Mouse (Mus musculus) Muller cell, postnatal 12 days (primary cell): Measurements from ENCODE around the gene Tmem150c.

Source experiments
- DNase-seq: peaks from one replicate; pipeline ENCODE4 v3.0.0-alpha.2; 2015; ENCODE audit errors: inconsistent ontology term

Gene Tmem150c

GRCm38 (mm10) chr5:100097967-100098366 lies 61.6 kb downstream of the Tmem150c start:
- no peak for DNase-seq

- no peak for DNase-seq
Measured at GRCm38 (mm10) chr5:100096955-100097354, 62.7 kb downstream of the Tmem150c start.

GRCm38 (mm10) chr5:100091602-100092001 lies 68.0 kb downstream of the Tmem150c start:
- DNase-seq: no peak

- no peak for DNase-seq
Measured at GRCm38 (mm10) chr5:100091263-100091594, 68.4 kb downstream of the Tmem150c start.

- DNase-seq: no peak
Measured at GRCm38 (mm10) chr5:100090515-100091262, 68.9 kb downstream of the Tmem150c start.

GRCm38 (mm10) chr5:100085097-100085496 lies 74.5 kb downstream of the Tmem150c start:
- no peak for DNase-seq

GRCm38 (mm10) chr5:100083953-100084562 lies 75.5 kb downstream of the Tmem150c start:
- DNase-seq: no peak

- no peak for DNase-seq
Measured at GRCm38 (mm10) chr5:100082006-100082405, 77.6 kb downstream of the Tmem150c start.

GRCm38 (mm10) chr5:100079931-100080275 lies 79.7 kb downstream of the Tmem150c start:
- DNase-seq: peak; percentile 17

GRCm38 (mm10) chr5:100079040-100079930 lies 80.3 kb downstream of the Tmem150c start:
- DNase-seq: peak; percentile 66

- no peak for DNase-seq
Measured at GRCm38 (mm10) chr5:100074571-100074970, 85.0 kb downstream of the Tmem150c start.

- no peak for DNase-seq
Measured at GRCm38 (mm10) chr5:100072557-100072956, 87.1 kb downstream of the Tmem150c start.

- DNase-seq: no peak
Measured at GRCm38 (mm10) chr5:100071541-100071940, 88.1 kb downstream of the Tmem150c start.

- DNase-seq: peak; percentile 89
Measured at GRCm38 (mm10) chr5:100070255-100070654, 89.4 kb downstream of the Tmem150c start.

- no peak for DNase-seq
Measured at GRCm38 (mm10) chr5:100069526-100069925, 90.1 kb downstream of the Tmem150c start.

- no peak for DNase-seq
Measured at GRCm38 (mm10) chr5:100067579-100067978, 92.0 kb downstream of the Tmem150c start.

- no peak for DNase-seq
Measured at GRCm38 (mm10) chr5:100060876-100061275, 98.7 kb downstream of the Tmem150c start.

- peak; percentile 46 for DNase-seq
Measured at GRCm38 (mm10) chr5:100059326-100059725, 100.3 kb downstream of the Tmem150c start.

GRCm38 (mm10) chr5:100058729-100059128 lies 100.9 kb downstream of the Tmem150c start:
- DNase-seq: peak; percentile 61

- DNase-seq: no peak
Measured at GRCm38 (mm10) chr5:100057461-100058209, 102.0 kb downstream of the Tmem150c start.

- DNase-seq: no peak
Measured at GRCm38 (mm10) chr5:100055866-100056369, 103.7 kb downstream of the Tmem150c start.
